Mouse (Mus musculus): ENCODE results near the gene Tmem94.

- TF ChIP-seq CTCF (IDR thresholded peaks at IDR 0.05; ENCODE audit: low read depth, low read length) (no peak), POLR2A (IDR thresholded peaks at IDR 0.05; ENCODE audit: borderline replicate concordance, low read depth, low read length) (no peak)
Measured at GRCm38 (mm10) chr11:115806154-115806553, 40.9 kb downstream of the Tmem94 start.

Measured in bone marrow macrophage, adult 2 months (primary cell).